Mouse (Mus musculus): ENCODE measurements around the gene Gm42742. TPM values are rescaled to one million over a fixed set of nuclear protein-coding genes. Genes with fewer than 3 reads are reported as not detected.

The Gm42742 gene
- polyA plus RNA-seq, 1 experiment from 2014 or later, result 81.5 TPM

DNA sequence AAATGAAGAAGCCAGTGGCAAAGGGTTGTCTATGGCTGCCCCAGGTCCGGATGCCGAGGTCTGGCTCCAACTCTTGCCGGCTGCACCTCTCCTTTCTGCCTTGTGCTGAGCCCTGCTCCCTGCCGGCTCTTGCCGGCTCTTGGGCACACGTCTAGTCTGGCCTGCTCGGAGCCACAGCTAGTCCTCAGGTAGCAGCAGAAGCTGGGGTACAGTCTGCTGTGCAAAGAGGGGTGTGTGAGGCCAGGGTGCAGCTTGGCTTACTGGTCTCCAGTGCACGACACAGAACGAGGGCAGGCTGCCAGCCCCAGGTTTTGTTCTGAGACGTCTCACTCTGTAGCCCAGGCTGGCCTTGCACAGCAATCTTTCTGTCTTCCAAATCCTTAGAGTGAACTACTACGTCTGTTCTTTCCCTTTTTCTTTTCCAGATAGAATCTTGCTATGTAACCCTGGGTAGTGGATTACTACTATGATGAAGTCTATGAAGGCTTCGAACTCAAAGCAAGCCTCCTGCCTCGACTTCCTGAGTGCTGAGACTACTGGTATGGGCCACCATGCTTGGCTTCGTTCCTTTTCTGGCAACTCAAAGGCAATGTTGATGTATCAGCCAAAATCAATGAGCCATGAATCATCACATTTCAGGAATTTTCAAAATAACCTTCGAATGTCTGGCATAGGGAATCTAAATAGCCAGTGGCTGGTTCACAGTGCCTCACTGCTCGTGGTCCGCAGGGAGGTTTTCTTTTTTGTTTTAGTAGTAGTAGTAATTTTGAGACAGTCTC, 11.4 kb downstream of the Gm42742 start:
- no peak overlapping the region for H3K4me2 ChIP-seq (ENCODE audit: low read length)
- H3K9me3 ChIP-seq (ENCODE audit: control insufficient read depth, low read length), result no peaks in the 10 kb centered on the region
- no peaks in the 10 kb centered on the region for H3K36me3 ChIP-seq (ENCODE audit: control insufficient read depth, insufficient read depth, low read length)
- no peak overlapping the region for H3K4me3 ChIP-seq (ENCODE audit: low read length)
- peak overlapping the region; percentile 54; the same call in 1 of the 2 replicates for H3K27ac ChIP-seq (ENCODE audit: low read depth, low read length)
- H3K27me3 ChIP-seq (replicated peaks; ENCODE audit: control insufficient read depth, insufficient read depth, low read length), result no peaks in the 10 kb centered on the region
- H3K9ac ChIP-seq (ENCODE audit: low read depth, low read length), result no peak overlapping the region
- peaks cover 6% of the 10 kb centered on the region for H3K4me1 ChIP-seq (ENCODE audit: control insufficient read depth, insufficient read depth, low read depth, low read length)
- 81% methylated on average over 17 of the region's 17 CpGs for WGBS
- ATAC-seq, result no peak

GRCm38 (mm10) chr7:127008239-127009019, 12.5 kb downstream of the Gm42742 start:
- peak; percentile 82 for ATAC-seq
- 50% methylated on average over 9 of the region's 9 CpGs for WGBS
- Histone ChIP-seq H3K4me1 (ENCODE audit: control insufficient read depth, insufficient read depth, low read depth, low read length) (no peaks in the 10 kb centered on the region; the same call in 1 of the 2 replicates), H3K9me3 (ENCODE audit: control insufficient read depth, low read length) (no peaks in the 10 kb centered on the region), H3K27ac (ENCODE audit: low read depth, low read length) (peak overlapping the region; percentile 54), H3K9ac (ENCODE audit: low read depth, low read length) (peak overlapping the region; percentile 10; the same call in 1 of the 2 replicates), H3K4me3 (ENCODE audit: low read length) (no peak overlapping the region), H3K4me2 (ENCODE audit: low read length) (no peak overlapping the region), H3K27me3 (replicated peaks; ENCODE audit: control insufficient read depth, insufficient read depth, low read length) (no peaks in the 10 kb centered on the region), H3K36me3 (ENCODE audit: control insufficient read depth, insufficient read depth, low read length) (no peaks in the 10 kb centered on the region)

GRCm38 (mm10) chr7:127007313-127008024, 13.4 kb downstream of the Gm42742 start:
- Histone ChIP-seq H3K4me2 (ENCODE audit: low read length) (no peak overlapping the region), H3K9ac (ENCODE audit: low read depth, low read length) (no peak overlapping the region), H3K4me3 (ENCODE audit: low read length) (no peak overlapping the region), H3K9me3 (ENCODE audit: control insufficient read depth, low read length) (no peaks in the 10 kb centered on the region), H3K36me3 (ENCODE audit: control insufficient read depth, insufficient read depth, low read length) (no peaks in the 10 kb centered on the region), H3K27me3 (replicated peaks; ENCODE audit: control insufficient read depth, insufficient read depth, low read length) (no peaks in the 10 kb centered on the region), H3K27ac (ENCODE audit: low read depth, low read length) (no peak overlapping the region), H3K4me1 (ENCODE audit: control insufficient read depth, insufficient read depth, low read depth, low read length) (no peaks in the 10 kb centered on the region; the same call in 1 of the 2 replicates)
- 88% methylated on average over 6 of the region's 6 CpGs for WGBS
- no peak for ATAC-seq

- H3K4me1 ChIP-seq (ENCODE audit: control insufficient read depth, insufficient read depth, low read depth, low read length), result no peaks in the 10 kb centered on the region; the same call in 1 of the 2 replicates
- no peaks in the 10 kb centered on the region for H3K27me3 ChIP-seq (replicated peaks; ENCODE audit: control insufficient read depth, insufficient read depth, low read length)
- no peaks in the 10 kb centered on the region for H3K9me3 ChIP-seq (ENCODE audit: control insufficient read depth, low read length)
- no peaks in the 10 kb centered on the region for H3K36me3 ChIP-seq (ENCODE audit: control insufficient read depth, insufficient read depth, low read length)
- H3K4me2 ChIP-seq (ENCODE audit: low read length), result no peak overlapping the region
- no peak overlapping the region for H3K4me3 ChIP-seq (ENCODE audit: low read length)
- no peak overlapping the region for H3K9ac ChIP-seq (ENCODE audit: low read depth, low read length)
- 93% methylated on average over 4 of the region's 4 CpGs for WGBS
- H3K27ac ChIP-seq (ENCODE audit: low read depth, low read length), result no peak overlapping the region
- no peak for ATAC-seq
Measured at GRCm38 (mm10) chr7:127004122-127004875, 16.6 kb downstream of the Gm42742 start.

- ATAC-seq, result no peak
- H3K4me3 ChIP-seq (ENCODE audit: low read length), result no peak overlapping the region
- H3K9ac ChIP-seq (ENCODE audit: low read depth, low read length), result no peak overlapping the region
- no peak overlapping the region for H3K4me2 ChIP-seq (ENCODE audit: low read length)
- H3K4me1 ChIP-seq (ENCODE audit: control insufficient read depth, insufficient read depth, low read depth, low read length), result no peaks in the 10 kb centered on the region; the same call in 1 of the 2 replicates
- no peaks in the 10 kb centered on the region for H3K27me3 ChIP-seq (replicated peaks; ENCODE audit: control insufficient read depth, insufficient read depth, low read length)
- H3K27ac ChIP-seq (ENCODE audit: low read depth, low read length), result no peak overlapping the region
- no peaks in the 10 kb centered on the region for H3K9me3 ChIP-seq (ENCODE audit: control insufficient read depth, low read length)
- WGBS, result 86% methylated on average over 5 of the region's 5 CpGs
- H3K36me3 ChIP-seq (ENCODE audit: control insufficient read depth, insufficient read depth, low read length), result no peaks in the 10 kb centered on the region
Measured at GRCm38 (mm10) chr7:127003620-127004019, 17.3 kb downstream of the Gm42742 start.

DNA sequence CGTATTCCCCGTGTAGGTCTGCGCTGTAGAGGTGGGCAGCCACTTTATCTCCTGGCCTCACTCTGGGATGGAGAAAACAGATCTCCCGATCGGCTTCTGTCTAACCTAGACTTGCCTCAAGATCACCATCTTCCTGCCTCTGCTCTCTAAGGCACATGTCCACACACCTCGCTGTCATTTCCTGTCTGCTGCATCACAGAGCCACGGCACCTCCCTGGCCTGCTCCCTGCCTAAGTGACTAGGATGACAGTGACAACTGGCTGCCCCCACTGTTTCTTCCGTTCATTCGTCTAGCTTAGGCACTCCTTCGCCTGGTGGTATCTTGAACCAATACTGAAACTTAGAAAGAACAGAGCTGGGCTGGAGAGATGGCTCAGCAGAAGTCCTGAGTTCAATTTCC, 21.3 kb downstream of the Gm42742 start:
- no peaks in the 10 kb centered on the region for H3K27me3 ChIP-seq (replicated peaks; ENCODE audit: control insufficient read depth, insufficient read depth, low read length)
- no peak for ATAC-seq
- no peaks in the 10 kb centered on the region for H3K9me3 ChIP-seq (ENCODE audit: control insufficient read depth, low read length)
- no peaks in the 10 kb centered on the region for H3K36me3 ChIP-seq (ENCODE audit: control insufficient read depth, insufficient read depth, low read length)
- H3K27ac ChIP-seq (ENCODE audit: low read depth, low read length), result no peak overlapping the region
- H3K4me1 ChIP-seq (ENCODE audit: control insufficient read depth, insufficient read depth, low read depth, low read length), result no peaks in the 10 kb centered on the region
- H3K4me3 ChIP-seq (ENCODE audit: low read length), result no peak overlapping the region
- no peak overlapping the region for H3K4me2 ChIP-seq (ENCODE audit: low read length)
- no peak overlapping the region for H3K9ac ChIP-seq (ENCODE audit: low read depth, low read length)
- WGBS, result 84% methylated on average over 10 of the region's 10 CpGs

GRCm38 (mm10) chr7:126996449-126996848, 24.4 kb downstream of the Gm42742 start:
- H3K4me1 ChIP-seq (ENCODE audit: control insufficient read depth, insufficient read depth, low read depth, low read length), result no peaks in the 10 kb centered on the region
- 85% methylated on average over 4 of the region's 4 CpGs for WGBS
- no peaks in the 10 kb centered on the region for H3K27me3 ChIP-seq (replicated peaks; ENCODE audit: control insufficient read depth, insufficient read depth, low read length)
- no peak overlapping the region for H3K9ac ChIP-seq (ENCODE audit: low read depth, low read length)
- H3K36me3 ChIP-seq (ENCODE audit: control insufficient read depth, insufficient read depth, low read length), result no peaks in the 10 kb centered on the region
- H3K4me3 ChIP-seq (ENCODE audit: low read length), result no peak overlapping the region
- no peak overlapping the region for H3K4me2 ChIP-seq (ENCODE audit: low read length)
- no peak for ATAC-seq
- H3K27ac ChIP-seq (ENCODE audit: low read depth, low read length), result no peak overlapping the region
- H3K9me3 ChIP-seq (ENCODE audit: control insufficient read depth, low read length), result no peaks in the 10 kb centered on the region

GRCm38 (mm10) chr7:126988816-126989215, 32.1 kb downstream of the Gm42742 start:
- no peaks in the 10 kb centered on the region for H3K36me3 ChIP-seq (ENCODE audit: control insufficient read depth, insufficient read depth, low read length)
- no peak overlapping the region for H3K4me3 ChIP-seq (ENCODE audit: low read length)
- H3K4me2 ChIP-seq (ENCODE audit: low read length), result no peak overlapping the region
- no peak overlapping the region for H3K9ac ChIP-seq (ENCODE audit: low read depth, low read length)
- no peak for ATAC-seq
- 78% methylated on average over 8 of the region's 8 CpGs for WGBS
- H3K27me3 ChIP-seq (replicated peaks; ENCODE audit: control insufficient read depth, insufficient read depth, low read length), result no peaks in the 10 kb centered on the region
- no peak overlapping the region for H3K27ac ChIP-seq (ENCODE audit: low read depth, low read length)
- H3K4me1 ChIP-seq (ENCODE audit: control insufficient read depth, insufficient read depth, low read depth, low read length), result no peaks in the 10 kb centered on the region
- no peaks in the 10 kb centered on the region for H3K9me3 ChIP-seq (ENCODE audit: control insufficient read depth, low read length)
